Mouse (Mus musculus) intestine, embryonic 14.5 days (tissue): ENCODE measurements around the gene Krt36. TPM values are rescaled to one million over a fixed set of nuclear protein-coding genes. Genes with fewer than 3 reads are reported as not detected.

Experiments used
- ATAC-seq: fragments of 200-750 bp; cut with Nextera tagmentation; replicated peaks from 2 replicates; pipeline ENCODE4 v1.8.0; 2017; ENCODE audit warnings: low read depth, moderate number of reproducible peaks, moderate TSS enrichment, moderate library complexity; ENCODE audit not compliant: low FRiP score, low TSS enrichment
- DNase-seq: peaks from one replicate; pipeline ENCODE4 v3.0.0-alpha.2; 2018; ENCODE audit warnings: low spot score
- H3K27ac ChIP-seq: fragments of 300-500 bp; sonication (generic); 2 replicates; pipeline ENCODE4 v1.5.1; 2014; ENCODE audit warnings: low read depth, mild to moderate bottlenecking, control low read depth
- H3K27me3 ChIP-seq: fragments of 300-500 bp; sonication (generic); replicated peaks from 2 replicates; pipeline ENCODE4 v1.6.1; 2014; ENCODE audit warnings: low read length, control low read depth; ENCODE audit not compliant: control insufficient read depth, insufficient read depth
- H3K36me3 ChIP-seq: fragments of 300-500 bp; sonication (generic); 2 replicates; pipeline ENCODE4 v1.6.1; 2014; ENCODE audit warnings: low read length, control low read depth; ENCODE audit not compliant: control insufficient read depth, insufficient read depth
- H3K4me1 ChIP-seq: fragments of 300-500 bp; sonication (generic); replicated peaks from 2 replicates; pipeline ENCODE4 v1.6.1; 2014; ENCODE audit warnings: low read length, control low read depth, mixed read lengths; ENCODE audit not compliant: control insufficient read depth, insufficient read depth
- H3K4me2 ChIP-seq: fragments of 300-500 bp; sonication (generic); 2 replicates; pipeline ENCODE4 v1.6.1; 2014; ENCODE audit warnings: low read length
- H3K4me3 ChIP-seq: fragments of 300-500 bp; sonication (generic); 2 replicates; pipeline ENCODE4 v1.5.1; 2014; ENCODE audit warnings: low read depth, low read length, control low read depth, mixed read lengths
- H3K9ac ChIP-seq: fragments of 300-500 bp; sonication (generic); 2 replicates; pipeline ENCODE4 v1.6.1; 2014; ENCODE audit warnings: mild to moderate bottlenecking, low read length
- H3K9me3 ChIP-seq: fragments of 300-500 bp; sonication (generic); 2 replicates; pipeline ENCODE4 v1.6.1; 2016; ENCODE audit warnings: low read length, control low read depth; ENCODE audit not compliant: control insufficient read depth
- WGBS: fragments of 180-500 bp; shearing (Covaris S2); extraction: QIAGEN DNeasy Blood & Tissue Kit; methylation state at CpG from one replicate; pipeline ENCODE4 v1.1.7; 2014; 5-methylcytosine and 5-hydroxymethylcytosine counted together
- polyA plus RNA-seq: library from polyadenylated mRNA; unstranded; fragments of >200 nt; fragmentation: Nextera tagmentation; extraction: Ambion mirVana; gene quantifications from 2 replicates; pipeline ENCODE4 v1.2.1, GENCODE M21; 2014

The Krt36 gene
- 0.11 and 0.13 TPM in 2 replicates for polyA plus RNA-seq

- Histone ChIP-seq H3K4me2 (no peak within 1 kb of the TSS), H3K9me3 (no peaks in the 10 kb centered on the region), H3K4me3 (no peak within 1 kb of the TSS), H3K9ac (no peak within 1 kb of the TSS), H3K27me3 (no peaks in the 10 kb centered on the region), H3K36me3 (no peaks in the 10 kb centered on the region), H3K27ac (no peak within 1 kb of the TSS), H3K4me1 (no peaks in the 10 kb centered on the region)
- ATAC-seq (no peak), DNase-seq (no peak)
- 77% methylated on average over 6 of the region's 6 CpGs for WGBS
Observed at GRCm38 (mm10) chr11:100105576-100106122, at the start of gene Krt36. Krt36 (minus strand) TSS chr11:100105626.

GRCm38 (mm10) chr11:100148615-100149330 lies 43.3 kb upstream of the Krt36 start, which contains the start of gene Krt19:
Krt19 (minus strand) TSS chr11:100148665.
- DNase-seq (no peak), ATAC-seq (no peak)
- Histone ChIP-seq H3K4me3 (no peak within 1 kb of the TSS), H3K9me3 (no peaks in the 10 kb centered on the region), H3K27me3 (peaks cover 19% of the 10 kb centered on the region), H3K9ac (no peak within 1 kb of the TSS), H3K27ac (0 out of 2 replicates have a peak within 1 kb of the TSS, but pooled peaks have one; percentile 38), H3K36me3 (no peaks in the 10 kb centered on the region), H3K4me2 (no peak within 1 kb of the TSS), H3K4me1 (peaks cover 18% of the 10 kb centered on the region)
- 54% methylated on average over 9 of the region's 9 CpGs for WGBS

GRCm38 (mm10) chr11:100147566-100148353 lies 42.3 kb upstream of the Krt36 start:
- DNase-seq = no peak

GRCm38 (mm10) chr11:100145858-100146560 lies 40.6 kb upstream of the Krt36 start:
- Histone ChIP-seq H3K36me3 (no peaks in the 10 kb centered on the region), H3K9me3 (no peaks in the 10 kb centered on the region), H3K27ac (peak overlapping the region; percentile 67), H3K4me3 (peak overlapping the region; percentile 41), H3K9ac (peak overlapping the region; percentile 43), H3K4me2 (peak overlapping the region; percentile 48), H3K27me3 (peaks cover 19% of the 10 kb centered on the region), H3K4me1 (peaks cover 15% of the 10 kb centered on the region)
- ATAC-seq (peak; percentile 80), DNase-seq (peak; percentile 70)
- WGBS = 3% methylated on average over 12 of the region's 13 CpGs

More at GRCm38 (mm10) chr11:100147566-100148353, 42.3 kb upstream of the Krt36 start:
- 33% methylated on average over 5 of the region's 5 CpGs for WGBS
- Histone ChIP-seq H3K36me3 (no peaks in the 10 kb centered on the region), H3K27me3 (peaks cover 19% of the 10 kb centered on the region), H3K27ac (0 out of 2 replicates have a peak overlapping the region, but pooled peaks have one; percentile 38), H3K9me3 (no peaks in the 10 kb centered on the region), H3K4me1 (peaks cover 16% of the 10 kb centered on the region), H3K9ac (no peak overlapping the region), H3K4me2 (no peak overlapping the region), H3K4me3 (no peak overlapping the region)
- no peak; the same call in 1 of the 2 replicates for ATAC-seq

- Histone ChIP-seq H3K4me2 (peak overlapping the region; percentile 48), H3K9me3 (no peaks in the 10 kb centered on the region), H3K36me3 (no peaks in the 10 kb centered on the region), H3K27ac (peak overlapping the region; percentile 67; the same call in 1 of the 2 replicates), H3K9ac (peak overlapping the region; percentile 43), H3K4me1 (peaks cover 18% of the 10 kb centered on the region), H3K27me3 (peaks cover 19% of the 10 kb centered on the region), H3K4me3 (peak overlapping the region; percentile 41)
- ATAC-seq = peak; percentile 35
- WGBS = 2% methylated on average over 20 of the region's 20 CpGs
- DNase-seq = peak; percentile 79
Observed at GRCm38 (mm10) chr11:100145104-100145503, 39.7 kb upstream of the Krt36 start.

GRCm38 (mm10) chr11:100140966-100141365 lies 35.5 kb upstream of the Krt36 start:
- ATAC-seq (no peak), DNase-seq (no peak)
- 69% methylated on average over 21 of the region's 21 CpGs for WGBS
- H3K4me2 ChIP-seq = no peak overlapping the region
- peaks cover 11% of the 10 kb centered on the region; the same call in 1 of the 2 replicates for H3K4me1 ChIP-seq
- H3K27ac ChIP-seq = no peak overlapping the region
- no peak overlapping the region for H3K9ac ChIP-seq
- no peak overlapping the region for H3K4me3 ChIP-seq
- peaks cover 16% of the 10 kb centered on the region for H3K27me3 ChIP-seq
- H3K9me3 ChIP-seq = no peaks in the 10 kb centered on the region
- no peaks in the 10 kb centered on the region for H3K36me3 ChIP-seq

- Histone ChIP-seq H3K9ac (no peak overlapping the region), H3K4me2 (no peak overlapping the region), H3K4me3 (no peak overlapping the region), H3K36me3 (no peaks in the 10 kb centered on the region), H3K27ac (peak overlapping the region; percentile 58), H3K9me3 (no peaks in the 10 kb centered on the region), H3K4me1 (0 out of 2 replicates have a peak, but pooled peaks cover 11% of the 10 kb centered on the region), H3K27me3 (0 out of 2 replicates have a peak, but pooled peaks cover 2% of the 10 kb centered on the region)
- DNase-seq (no peak), ATAC-seq (peak; percentile 52)
- 28% methylated on average over 2 of the region's 2 CpGs for WGBS
Observed at GRCm38 (mm10) chr11:100139391-100139790, 34.0 kb upstream of the Krt36 start.

- WGBS = 49% methylated on average over 7 of the region's 7 CpGs
- DNase-seq = peak; percentile 74
- Histone ChIP-seq H3K27me3 (no peaks in the 10 kb centered on the region), H3K4me3 (no peak overlapping the region), H3K4me1 (0 out of 2 replicates have a peak, but pooled peaks cover 11% of the 10 kb centered on the region), H3K27ac (peak overlapping the region; percentile 58), H3K9me3 (no peaks in the 10 kb centered on the region), H3K4me2 (no peak overlapping the region), H3K9ac (no peak overlapping the region), H3K36me3 (no peaks in the 10 kb centered on the region)
- peak; percentile 81 for ATAC-seq
Observed at GRCm38 (mm10) chr11:100138809-100139208, 33.4 kb upstream of the Krt36 start.
